Mouse (Mus musculus) testis, adult 2 months (tissue): ENCODE results near the gene Ptpn1.

Experiments
- CTCF ChIP-seq: fragments of 200-500 bp; IDR thresholded peaks from 2 replicates; pipeline ENCODE4 v1.5.1; 2012; ENCODE audit warnings: low read depth, mild to moderate bottlenecking, inconsistent platforms, low read length, moderate library complexity; ENCODE audit not compliant: control insufficient read depth, insufficient read depth, insufficient replicate concordance
- POLR2A ChIP-seq: fragments of 200-500 bp; IDR thresholded peaks from 2 replicates; pipeline ENCODE4 v1.6.1; 2012; ENCODE audit warnings: low read depth, mild to moderate bottlenecking, inconsistent platforms, low read length, moderate library complexity; ENCODE audit not compliant: control insufficient read depth

GRCm38 (mm10) chr2:167949808-167950207, 18.0 kb downstream of the Ptpn1 start:
- TF ChIP-seq CTCF, result no peak
- TF ChIP-seq POLR2A, result no peak
